Mouse (Mus musculus): ENCODE data around the gene 4632433K11Rik. TPM values are rescaled to one million over a fixed set of nuclear protein-coding genes. Genes with fewer than 3 reads are reported as not detected.
"Not testable (repeated sequence)": the region's sequence is repeated elsewhere in the genome, so short reads cannot be mapped to it uniquely, and the experiment has no call there.

4632433K11Rik gene
- polyA plus RNA-seq (2012), result not detected in 2 replicates

DNA sequence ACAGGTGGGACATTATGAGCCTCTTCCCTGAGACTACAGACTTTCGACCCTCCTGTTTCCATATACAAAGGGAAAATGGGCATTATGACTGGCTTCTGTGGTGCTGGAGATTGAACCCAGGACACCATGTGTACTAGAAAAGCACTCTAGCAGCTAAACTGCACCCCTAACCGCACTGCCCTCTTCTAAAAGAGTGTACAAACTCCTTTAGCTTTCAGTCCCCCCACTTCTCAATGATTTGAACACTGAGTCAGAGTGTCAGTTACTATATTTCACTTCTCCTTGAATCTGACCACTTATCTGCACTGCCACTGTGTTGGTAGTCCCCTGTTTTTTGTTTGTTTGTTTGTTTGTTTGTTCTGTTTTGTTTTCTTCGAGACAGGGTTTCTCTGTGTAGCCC is at the start of gene 4632433K11Rik:
TSS of gene 4632433K11Rik (plus strand) at position 301 of the 400 bp plus-strand sequence.
- peaks cover 62% of the 10 kb centered on the region for H3K36me3 ChIP-seq (ENCODE audit: control insufficient read depth)
- H3K9me3 ChIP-seq (ENCODE audit: control insufficient read depth, low read length), result peaks cover 39% of the 10 kb centered on the region
- H3K27me3 ChIP-seq (ENCODE audit: control insufficient read depth), result peaks cover 14% of the 10 kb centered on the region; the same call in 1 of the 2 replicates
- TF ChIP-seq GATA1 (IDR thresholded peaks at IDR 0.05; ENCODE audit: low read length), result no peak
- TF ChIP-seq TAL1 (IDR thresholded peaks at IDR 0.05; ENCODE audit: low read length), result no peak
- H3K4me1 ChIP-seq (ENCODE audit: control insufficient read depth), result peaks cover 19% of the 10 kb centered on the region
- no peak within 1 kb of the TSS for H3K4me3 ChIP-seq (replicated peaks)

DNA sequence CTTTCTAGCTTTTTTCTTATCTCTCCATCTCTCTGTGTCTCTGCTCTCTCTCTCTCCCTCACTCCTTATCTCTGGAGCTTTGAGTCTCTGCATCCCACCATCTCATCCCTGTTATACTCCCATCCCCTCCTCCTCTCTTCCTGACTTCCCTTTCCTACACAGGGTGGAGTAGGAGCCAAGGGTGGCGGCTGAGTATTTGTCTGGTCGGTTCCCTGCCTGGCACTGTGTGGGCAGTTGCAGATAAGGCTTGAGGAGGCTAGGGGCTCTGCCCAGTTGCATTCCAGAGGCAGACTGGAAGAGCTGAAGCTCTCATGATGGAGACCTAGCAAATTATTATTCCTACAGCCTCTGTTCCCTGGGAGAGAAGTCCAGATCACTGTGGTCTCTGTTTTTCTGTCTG is 45.7 kb upstream of the 4632433K11Rik start:
- H3K36me3 ChIP-seq (ENCODE audit: control insufficient read depth), result peaks cover under 1% of the 10 kb centered on the region; the same call in 1 of the 2 replicates
- peaks cover 9% of the 10 kb centered on the region for H3K27me3 ChIP-seq (ENCODE audit: control insufficient read depth)
- no peak overlapping the region for H3K4me3 ChIP-seq (replicated peaks)
- peaks cover 4% of the 10 kb centered on the region for H3K9me3 ChIP-seq (ENCODE audit: control insufficient read depth, low read length)
- H3K4me1 ChIP-seq (ENCODE audit: control insufficient read depth), result no peaks in the 10 kb centered on the region
- no peak for TF ChIP-seq TAL1 (IDR thresholded peaks at IDR 0.05; ENCODE audit: low read length)
- TF ChIP-seq GATA1 (IDR thresholded peaks at IDR 0.05; ENCODE audit: low read length), result no peak

DNA sequence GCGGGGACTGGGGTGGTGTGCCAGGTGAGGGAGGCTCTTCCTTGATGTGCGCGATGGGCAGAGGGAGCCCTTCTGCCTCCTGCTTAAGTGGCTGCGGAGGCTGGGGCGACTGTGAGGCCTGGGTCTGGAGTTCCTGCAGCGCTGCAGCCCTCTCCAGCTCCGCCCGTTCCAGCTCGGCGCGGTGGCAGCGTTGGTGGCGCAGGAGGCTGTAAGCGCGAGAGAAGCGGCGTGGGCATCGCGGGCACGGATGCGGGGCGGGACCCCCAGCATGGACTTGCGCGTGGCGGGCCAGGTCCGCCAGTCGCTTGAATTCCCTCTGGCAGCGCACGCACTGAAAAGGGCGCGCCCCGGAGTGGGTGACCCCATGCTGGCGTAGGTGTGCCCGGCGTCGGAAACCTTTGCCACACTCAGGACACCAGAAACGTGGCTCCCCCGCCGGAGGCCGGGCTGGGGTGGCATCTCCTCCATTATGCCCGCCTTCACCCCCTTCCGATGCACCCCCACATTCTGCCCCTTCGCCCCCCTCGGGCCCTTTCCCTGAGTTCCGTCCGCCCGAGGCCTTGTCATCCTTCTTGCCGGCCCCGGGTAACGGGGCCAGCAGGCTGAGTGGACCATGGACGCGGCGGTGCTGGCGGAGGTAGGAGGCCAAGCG is 40.4 kb upstream of the 4632433K11Rik start:
- Histone ChIP-seq H3K27me3 (ENCODE audit: control insufficient read depth) (peaks cover 46% of the 10 kb centered on the region), H3K4me1 (ENCODE audit: control insufficient read depth) (no peaks in the 10 kb centered on the region), H3K4me3 (replicated peaks) (no peak overlapping the region), H3K9me3 (ENCODE audit: control insufficient read depth, low read length) (peaks cover 18% of the 10 kb centered on the region), H3K36me3 (ENCODE audit: control insufficient read depth) (peaks cover 5% of the 10 kb centered on the region; the same call in 1 of the 2 replicates)
- no peak for TF ChIP-seq GATA1 (IDR thresholded peaks at IDR 0.05; ENCODE audit: low read length)
- TF ChIP-seq TAL1 (IDR thresholded peaks at IDR 0.05; ENCODE audit: low read length), result no peak

DNA sequence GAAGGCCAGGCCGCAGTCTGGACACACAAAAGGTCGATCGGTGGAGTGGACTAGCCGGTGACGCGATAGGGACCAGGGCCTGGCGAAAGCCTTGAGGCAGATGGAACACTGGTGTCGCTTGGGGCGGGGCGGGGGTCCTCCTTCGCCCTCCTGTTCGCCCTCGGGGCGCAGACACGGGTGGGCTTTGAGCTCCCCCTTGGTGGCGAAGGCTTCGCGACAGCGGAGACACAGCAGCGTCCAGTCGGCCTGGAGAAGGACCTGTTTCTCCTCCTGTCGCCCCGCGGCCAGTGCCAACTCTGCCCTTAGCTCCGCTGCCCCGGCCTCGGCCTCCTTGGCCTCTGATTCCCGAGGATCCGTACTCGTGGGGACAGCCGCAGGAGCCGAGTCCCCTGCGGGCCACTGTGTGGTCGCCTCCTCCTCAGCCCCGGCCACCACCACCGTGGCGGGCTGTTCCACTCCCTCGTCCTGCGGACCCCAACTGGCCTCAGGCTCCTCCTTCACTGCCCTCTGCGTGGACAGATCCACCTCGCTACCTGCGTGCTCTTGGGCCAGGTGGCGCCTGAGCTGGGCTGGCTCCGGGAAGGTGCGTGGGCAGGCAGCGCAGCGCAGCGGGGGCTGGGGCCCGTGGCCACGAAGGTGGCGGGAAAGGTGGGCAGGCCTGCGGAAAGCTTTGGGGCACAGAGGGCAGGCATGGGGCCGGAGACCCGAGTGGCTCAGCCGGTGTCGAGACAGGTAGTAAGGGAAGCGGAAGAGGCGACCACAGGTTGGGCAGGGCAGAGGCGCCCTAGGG is 39.7 kb upstream of the 4632433K11Rik start:
- H3K4me3 ChIP-seq (replicated peaks), result no peak overlapping the region
- H3K4me1 ChIP-seq (ENCODE audit: control insufficient read depth), result no peaks in the 10 kb centered on the region
- peaks cover 5% of the 10 kb centered on the region; the same call in 1 of the 2 replicates for H3K36me3 ChIP-seq (ENCODE audit: control insufficient read depth)
- H3K9me3 ChIP-seq (ENCODE audit: control insufficient read depth, low read length), result peaks cover 18% of the 10 kb centered on the region
- H3K27me3 ChIP-seq (ENCODE audit: control insufficient read depth), result peaks cover 46% of the 10 kb centered on the region
- TF ChIP-seq TAL1 (IDR thresholded peaks at IDR 0.05; ENCODE audit: low read length), result no peak
- TF ChIP-seq GATA1 (IDR thresholded peaks at IDR 0.05; ENCODE audit: low read length), result no peak

DNA sequence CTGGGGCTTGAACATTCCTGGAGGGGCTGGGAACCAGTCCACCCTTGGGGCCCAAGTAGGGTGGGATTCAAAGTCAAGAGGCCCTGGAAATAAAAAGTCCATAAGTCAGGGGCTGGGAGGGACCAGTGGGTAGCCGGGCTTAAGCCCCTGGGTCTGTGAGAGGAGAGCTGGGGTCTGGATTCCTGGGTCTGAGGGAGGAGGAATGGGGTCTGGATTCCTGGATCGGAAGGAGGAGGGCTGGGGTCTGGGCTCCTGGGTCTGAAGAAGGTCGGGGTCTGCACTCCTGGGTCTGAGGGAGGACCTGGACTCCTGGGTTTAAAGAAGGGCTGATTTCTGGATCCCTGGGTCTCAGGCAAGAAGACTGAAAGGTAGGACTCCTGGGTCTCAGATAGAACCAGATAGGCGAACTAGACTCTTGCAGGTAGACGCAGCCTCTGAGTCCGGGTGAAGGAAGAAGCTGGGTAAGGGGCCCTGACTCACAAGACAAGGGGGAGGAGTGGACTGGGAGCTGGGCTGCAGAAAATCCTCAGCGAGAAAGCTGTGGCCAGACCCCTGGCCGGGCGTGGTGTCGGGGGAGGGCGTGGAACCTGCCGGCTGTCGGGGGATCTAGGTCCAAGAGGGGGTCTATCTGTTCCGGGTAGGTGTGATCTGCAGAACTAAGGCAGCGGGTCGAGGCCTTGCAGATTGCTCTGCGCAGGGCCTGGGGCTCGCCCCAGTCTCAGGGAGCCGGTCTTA is 38.5 kb upstream of the 4632433K11Rik start:
- TF ChIP-seq GATA1 (IDR thresholded peaks at IDR 0.05; ENCODE audit: low read length), result no peak
- no peak for TF ChIP-seq TAL1 (IDR thresholded peaks at IDR 0.05; ENCODE audit: low read length)
- H3K9me3 ChIP-seq (ENCODE audit: control insufficient read depth, low read length), result peaks cover 18% of the 10 kb centered on the region
- H3K4me3 ChIP-seq (replicated peaks), result peak overlapping the region; percentile 53
- peaks cover 46% of the 10 kb centered on the region for H3K27me3 ChIP-seq (ENCODE audit: control insufficient read depth)
- peaks cover 5% of the 10 kb centered on the region; the same call in 1 of the 2 replicates for H3K36me3 ChIP-seq (ENCODE audit: control insufficient read depth)
- no peaks in the 10 kb centered on the region for H3K4me1 ChIP-seq (ENCODE audit: control insufficient read depth)

DNA sequence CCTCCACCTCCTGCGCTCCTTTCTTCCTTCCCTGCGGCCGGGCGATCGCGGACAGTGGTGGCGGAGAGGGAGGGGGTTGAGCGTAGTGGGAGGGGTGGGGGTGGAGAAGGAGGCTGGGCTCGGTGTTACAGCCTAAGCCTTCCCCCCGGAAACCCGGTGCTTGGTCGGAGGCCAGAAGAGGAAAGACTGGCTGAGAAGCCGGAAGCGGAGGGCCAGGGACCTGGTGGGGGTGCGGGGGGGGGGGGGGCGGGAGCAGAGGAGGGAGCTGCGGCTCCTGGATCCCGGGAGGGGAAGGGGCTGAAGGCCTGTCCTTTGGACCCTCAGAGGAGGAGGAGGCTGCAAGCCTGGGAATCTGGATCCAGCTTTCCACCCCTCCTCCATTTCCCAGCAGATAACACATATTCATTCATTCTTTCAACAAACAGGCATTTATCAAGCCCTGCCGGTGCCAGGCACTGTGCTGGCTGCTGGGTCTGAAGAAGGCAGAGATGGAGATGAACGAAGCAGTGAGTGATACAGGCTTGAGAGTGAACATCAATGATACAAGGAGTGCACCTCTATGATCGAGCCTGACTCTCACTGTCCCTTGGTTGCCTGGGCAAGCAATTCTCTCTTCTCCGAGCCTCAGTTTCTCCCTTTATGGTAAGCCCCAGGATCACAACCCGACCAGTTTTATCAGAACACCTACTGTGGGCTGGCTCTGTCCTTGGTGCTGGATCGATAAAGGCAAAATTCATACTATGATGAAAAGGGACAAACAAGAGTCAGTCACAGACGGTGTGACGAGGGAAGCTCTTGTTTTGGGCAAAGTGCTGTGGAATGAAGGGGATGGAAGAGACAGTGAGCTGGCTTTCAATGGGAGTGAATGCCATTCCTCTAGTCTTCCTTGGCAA is 37.7 kb upstream of the 4632433K11Rik start, which contains the start of gene Zfp579:
TSS of gene Zfp579 (minus strand) at position 156 of the 893 bp plus-strand sequence.
- H3K4me1 ChIP-seq (ENCODE audit: control insufficient read depth), result no peaks in the 10 kb centered on the region
- TF ChIP-seq TAL1 (IDR thresholded peaks at IDR 0.05; ENCODE audit: low read length) (no peak), GATA1 (IDR thresholded peaks at IDR 0.05; ENCODE audit: low read length) (no peak)
- peaks cover 5% of the 10 kb centered on the region; the same call in 1 of the 2 replicates for H3K36me3 ChIP-seq (ENCODE audit: control insufficient read depth)
- H3K27me3 ChIP-seq (ENCODE audit: control insufficient read depth), result peaks cover 46% of the 10 kb centered on the region
- peak within 1 kb of the TSS; percentile 53 for H3K4me3 ChIP-seq (replicated peaks)
- peaks cover 18% of the 10 kb centered on the region for H3K9me3 ChIP-seq (ENCODE audit: control insufficient read depth, low read length)

DNA sequence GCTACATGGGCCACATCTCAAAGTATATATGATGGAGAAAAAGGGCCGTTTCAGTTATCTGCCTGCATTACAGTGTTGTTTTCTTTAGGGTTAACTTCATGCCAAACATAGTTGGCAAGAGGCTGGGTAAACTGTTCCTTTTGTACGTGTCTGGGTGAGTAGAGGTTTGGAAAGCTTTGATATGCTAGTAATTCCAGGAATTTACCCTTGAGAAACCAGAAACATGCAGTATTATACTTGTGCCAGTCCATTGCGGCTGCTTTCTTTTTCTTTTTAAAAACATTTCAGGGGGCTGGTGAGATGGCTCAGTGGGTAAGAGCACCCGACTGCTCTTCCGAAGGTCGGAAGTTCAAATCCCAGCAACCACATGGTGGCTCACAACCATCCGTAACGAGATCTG is 37.0 kb upstream of the 4632433K11Rik start:
- no peak overlapping the region for H3K4me3 ChIP-seq (replicated peaks)
- H3K36me3 ChIP-seq (ENCODE audit: control insufficient read depth), result peaks cover 5% of the 10 kb centered on the region; the same call in 1 of the 2 replicates
- no peaks in the 10 kb centered on the region for H3K4me1 ChIP-seq (ENCODE audit: control insufficient read depth)
- H3K9me3 ChIP-seq (ENCODE audit: control insufficient read depth, low read length), result peaks cover 18% of the 10 kb centered on the region
- H3K27me3 ChIP-seq (ENCODE audit: control insufficient read depth), result peaks cover 46% of the 10 kb centered on the region
- TF ChIP-seq GATA1 (IDR thresholded peaks at IDR 0.05; ENCODE audit: low read length) (no peak), TAL1 (IDR thresholded peaks at IDR 0.05; ENCODE audit: low read length) (no peak)

DNA sequence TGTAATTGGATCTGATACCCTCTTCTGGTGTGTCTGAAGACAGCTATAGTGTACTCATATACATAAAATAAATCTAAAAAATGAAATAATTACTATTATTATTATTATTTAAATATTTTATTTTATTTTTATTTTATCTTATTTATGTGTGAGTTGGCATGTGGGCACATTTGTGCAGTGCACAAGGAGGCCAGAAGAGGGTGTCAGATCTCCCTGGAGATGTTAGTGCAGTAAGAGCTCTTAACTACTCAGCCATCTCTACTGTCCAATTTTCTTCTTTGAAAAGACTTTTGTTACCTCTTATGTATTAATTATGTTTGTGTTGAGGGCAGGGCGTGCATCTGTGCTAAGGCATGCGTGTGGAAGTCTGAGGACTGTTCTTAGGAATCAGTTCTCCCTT is 34.0 kb upstream of the 4632433K11Rik start:
- peaks cover 10% of the 10 kb centered on the region for H3K9me3 ChIP-seq (ENCODE audit: control insufficient read depth, low read length)
- TF ChIP-seq GATA1 (IDR thresholded peaks at IDR 0.05; ENCODE audit: low read length), result no peak
- TF ChIP-seq TAL1 (IDR thresholded peaks at IDR 0.05; ENCODE audit: low read length), result no peak

DNA sequence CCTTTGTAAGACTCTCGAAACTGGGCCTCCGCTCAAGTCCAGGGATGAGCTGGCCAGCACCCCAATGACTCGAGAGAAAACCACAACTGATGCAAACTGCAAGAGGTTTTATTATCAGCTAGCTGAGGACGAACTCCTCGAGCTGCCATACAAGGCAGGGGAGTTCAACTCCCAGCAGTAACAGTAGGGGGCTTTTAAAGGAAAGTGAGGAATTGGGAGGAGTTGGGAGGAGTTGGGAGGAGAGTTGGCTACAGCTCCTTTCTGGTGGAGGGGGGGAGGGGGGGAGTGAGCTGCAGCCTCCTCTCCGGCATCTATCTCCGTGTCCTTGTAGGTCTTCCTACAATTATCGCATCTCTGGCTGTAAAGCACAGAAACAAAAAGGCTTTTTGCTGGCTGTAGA is 31.0 kb upstream of the 4632433K11Rik start:
- peaks cover 10% of the 10 kb centered on the region for H3K9me3 ChIP-seq (ENCODE audit: control insufficient read depth, low read length)
- not testable (repeated sequence) for H3K4me1 ChIP-seq (ENCODE audit: control insufficient read depth); H3K27me3 ChIP-seq (ENCODE audit: control insufficient read depth); H3K4me3 ChIP-seq (replicated peaks)
- peaks cover 17% of the 10 kb centered on the region for H3K36me3 ChIP-seq (ENCODE audit: control insufficient read depth)

More for the DNA sequence above, 34.0 kb upstream of the 4632433K11Rik start:
- H3K36me3 ChIP-seq (ENCODE audit: control insufficient read depth), result no peaks in the 10 kb centered on the region
- H3K4me1 ChIP-seq (ENCODE audit: control insufficient read depth), result no peaks in the 10 kb centered on the region
- no peak overlapping the region for H3K4me3 ChIP-seq (replicated peaks)
- peaks cover 20% of the 10 kb centered on the region for H3K27me3 ChIP-seq (ENCODE audit: control insufficient read depth)
